Mouse (Mus musculus): Measurements from ENCODE around the gene Cry2.

Cry2 gene

DNA sequence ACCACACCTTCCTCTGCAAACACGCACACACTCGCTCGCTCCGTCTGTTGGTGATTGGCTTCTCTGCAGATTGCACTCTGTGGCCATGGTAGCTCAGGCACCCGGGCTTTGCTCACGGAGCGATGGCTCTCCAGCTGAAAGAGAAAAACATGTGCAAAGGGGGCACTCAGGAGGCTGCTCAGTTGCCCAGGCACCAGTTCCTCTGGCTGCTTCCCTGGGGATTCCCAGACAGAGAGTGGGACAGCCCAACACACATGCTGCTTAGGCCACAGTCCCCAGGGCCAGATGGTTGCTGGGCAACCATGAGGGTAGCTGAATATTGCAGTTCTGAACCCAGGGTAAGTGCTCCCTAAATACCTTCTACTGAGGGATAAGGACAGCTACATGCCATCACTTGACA is 28.2 kb downstream of the Cry2 start:
- TF ChIP-seq GATA4 (IDR thresholded peaks at IDR 0.05; ENCODE audit: insufficient replicate concordance, low read length) = no peak

DNA sequence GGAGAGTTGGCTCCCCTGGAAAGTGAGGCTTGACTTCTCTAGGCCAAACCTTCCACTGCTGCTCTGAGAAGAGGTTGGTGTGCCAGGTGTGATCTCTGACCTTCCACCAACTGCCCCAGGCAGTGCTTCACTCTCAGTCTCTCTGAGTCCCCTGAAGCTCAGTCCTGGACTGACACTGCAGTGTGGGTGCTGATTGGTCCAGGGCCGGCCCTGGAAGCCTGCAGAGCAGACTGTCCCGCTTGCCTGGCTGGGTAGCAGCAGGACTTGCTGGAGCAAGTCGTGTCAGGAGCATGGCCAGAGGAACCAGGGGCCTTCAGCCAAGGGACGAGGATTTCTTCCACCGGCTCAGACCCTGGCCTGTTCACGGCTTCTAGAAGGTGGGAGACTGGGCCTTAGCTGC is 29.1 kb downstream of the Cry2 start:
- no peak for TF ChIP-seq GATA4 (IDR thresholded peaks at IDR 0.05; ENCODE audit: insufficient replicate concordance, low read length)

DNA sequence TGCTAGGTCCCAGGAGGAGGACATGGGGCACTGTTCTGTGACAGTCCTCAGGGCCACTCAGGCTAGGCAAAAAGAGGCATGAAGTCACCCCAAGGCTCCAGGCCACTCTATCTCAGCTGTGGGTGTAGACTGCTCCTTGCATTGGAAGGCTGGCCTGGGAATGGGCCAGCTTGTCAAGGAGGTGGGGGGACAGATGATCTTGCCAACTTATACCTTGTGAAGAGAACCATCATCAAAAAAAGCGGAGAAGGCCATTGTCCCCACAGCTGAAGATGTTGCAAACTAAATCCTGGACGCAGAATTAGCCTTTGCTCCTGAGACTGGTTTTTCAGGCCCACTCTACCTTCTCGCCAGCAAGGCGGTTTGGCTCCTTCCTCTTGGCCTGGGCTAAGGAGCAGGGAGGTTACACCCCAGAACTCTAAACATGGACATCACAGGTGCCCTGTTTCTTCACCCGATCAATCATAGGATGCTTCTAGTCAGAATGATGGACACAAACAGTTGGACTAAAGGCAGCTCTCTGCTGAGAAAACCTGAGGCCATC is 30.0 kb downstream of the Cry2 start:
- TF ChIP-seq GATA4 (IDR thresholded peaks at IDR 0.05; ENCODE audit: insufficient replicate concordance, low read length) = no peak

DNA sequence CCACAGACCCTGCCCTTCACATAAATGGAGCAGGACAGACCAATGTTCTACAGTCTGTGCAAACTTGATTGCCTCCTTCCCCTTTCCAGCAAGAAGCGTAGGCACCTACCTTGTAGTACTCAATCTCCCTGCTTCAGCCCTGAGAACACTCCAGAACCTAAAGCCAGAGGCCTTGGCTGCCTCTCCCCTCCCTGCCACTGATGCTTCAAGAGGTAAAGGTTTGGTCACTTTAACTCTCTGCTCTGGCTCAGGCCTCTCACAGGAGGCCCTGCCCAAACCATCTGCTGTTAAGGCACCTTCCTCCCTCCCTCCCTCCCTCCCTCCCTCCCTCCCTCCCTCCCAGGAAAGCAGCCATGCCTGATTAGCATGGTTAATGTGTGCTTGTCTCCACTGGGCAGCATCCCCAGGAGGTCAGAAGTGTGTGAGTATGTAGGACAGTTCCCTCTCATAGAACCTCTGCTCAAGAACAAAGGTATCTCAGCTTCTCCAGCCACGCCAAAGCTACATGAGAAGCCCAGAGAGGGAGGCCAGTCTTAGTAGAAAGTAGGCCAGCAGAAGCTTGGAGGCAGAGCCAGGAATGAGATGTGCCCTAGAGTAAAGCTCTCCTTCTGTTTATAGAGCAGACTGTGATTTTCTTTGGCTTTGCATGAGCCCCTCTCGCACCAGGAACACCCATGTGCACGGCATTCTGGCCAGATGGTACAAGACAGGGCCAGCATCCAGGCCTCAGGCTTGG is 31.1 kb downstream of the Cry2 start:
- no peak for TF ChIP-seq GATA4 (IDR thresholded peaks at IDR 0.05; ENCODE audit: insufficient replicate concordance, low read length)

DNA sequence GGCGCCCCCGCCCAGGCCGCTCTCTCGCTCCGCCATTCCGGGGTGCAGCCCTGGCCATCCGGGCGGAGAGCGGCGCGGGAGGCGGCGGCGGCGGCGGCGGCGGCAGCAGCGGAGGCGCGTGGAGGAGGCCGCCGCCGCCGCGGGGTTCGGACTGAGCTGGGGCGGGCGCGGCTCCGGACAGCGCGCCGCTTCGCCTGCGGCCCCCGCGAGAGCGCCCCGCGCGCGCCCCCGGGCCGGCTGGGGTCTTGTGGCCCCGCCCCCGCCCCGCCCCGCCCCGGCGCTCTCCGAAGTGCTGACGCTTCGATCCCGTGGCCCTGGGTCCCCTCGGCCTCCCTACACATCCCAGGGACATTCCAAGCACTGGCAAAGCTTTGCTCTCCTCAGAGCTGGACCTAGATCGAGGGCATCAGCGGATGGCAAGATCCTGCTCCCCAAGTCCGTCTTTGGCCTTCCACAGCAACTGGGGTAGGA is 32.7 kb downstream of the Cry2 start, which contains the start of gene Mapk8ip1:
TSS of gene Mapk8ip1 (minus strand) at position 173 of the 471 bp plus-strand sequence.
- no peak for TF ChIP-seq GATA4 (IDR thresholded peaks at IDR 0.05; ENCODE audit: insufficient replicate concordance, low read length)

DNA sequence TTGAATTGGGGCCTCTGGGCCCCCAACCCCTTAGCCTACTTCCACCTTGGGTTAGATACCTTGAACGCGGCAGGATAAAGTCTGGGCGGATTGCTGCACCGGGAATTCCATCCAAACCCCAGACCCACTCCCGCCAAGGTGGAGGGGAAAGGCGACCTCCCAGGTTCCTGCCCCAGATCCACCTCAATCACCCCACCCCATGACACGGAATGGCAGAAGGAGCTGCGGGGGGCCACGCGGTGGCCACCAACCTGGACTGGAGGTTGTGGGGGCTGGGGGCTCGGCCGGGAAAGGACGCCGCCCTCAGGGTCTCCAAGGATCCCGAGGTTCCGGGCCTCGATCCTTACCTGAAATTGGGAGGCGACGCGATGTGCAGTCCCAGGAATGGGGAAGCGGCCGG is 33.2 kb downstream of the Cry2 start:
- TF ChIP-seq GATA4 (IDR thresholded peaks at IDR 0.05; ENCODE audit: insufficient replicate concordance, low read length) = no peak

DNA sequence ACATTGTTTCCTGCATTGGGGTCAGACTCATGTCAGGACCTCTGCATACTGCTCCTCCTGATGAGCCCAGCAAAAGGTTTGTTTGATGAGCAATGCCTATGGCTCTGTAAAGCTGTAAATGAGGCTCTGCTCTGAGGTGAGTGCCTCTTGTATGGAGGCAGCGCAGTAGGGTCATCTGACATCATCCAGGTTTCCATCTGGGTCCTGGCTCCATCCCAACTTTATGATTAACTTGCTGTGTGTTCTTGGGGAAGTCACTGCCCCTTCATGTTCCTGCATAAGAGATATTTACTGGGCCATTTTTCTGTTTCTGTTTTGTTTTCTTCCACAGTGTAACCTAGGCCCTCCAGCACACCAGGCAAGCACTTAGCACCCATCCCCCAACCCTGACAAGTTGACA is 36.4 kb downstream of the Cry2 start:
- no peak for TF ChIP-seq GATA4 (IDR thresholded peaks at IDR 0.05; ENCODE audit: insufficient replicate concordance, low read length)

DNA sequence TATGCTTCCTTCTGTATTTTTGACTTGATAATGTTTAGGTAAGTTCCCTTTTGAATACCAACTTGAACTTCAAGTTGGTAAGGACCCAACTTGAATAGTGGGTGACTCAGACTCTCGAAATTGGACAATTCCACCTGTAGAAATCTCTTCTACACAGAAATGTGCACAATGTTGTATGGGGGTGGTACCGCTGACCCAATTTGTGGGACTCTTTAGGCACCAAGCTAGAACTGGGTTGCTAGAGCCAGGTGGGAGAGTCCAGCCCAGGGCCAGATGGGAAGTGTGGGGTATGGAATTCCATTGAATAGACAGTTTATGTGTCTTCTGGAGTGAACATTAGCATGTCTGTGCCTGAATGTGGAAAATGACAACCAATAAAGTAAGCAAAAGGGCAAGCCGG is 38.3 kb downstream of the Cry2 start:
- TF ChIP-seq GATA4 (IDR thresholded peaks at IDR 0.05; ENCODE audit: insufficient replicate concordance, low read length) = no peak

DNA sequence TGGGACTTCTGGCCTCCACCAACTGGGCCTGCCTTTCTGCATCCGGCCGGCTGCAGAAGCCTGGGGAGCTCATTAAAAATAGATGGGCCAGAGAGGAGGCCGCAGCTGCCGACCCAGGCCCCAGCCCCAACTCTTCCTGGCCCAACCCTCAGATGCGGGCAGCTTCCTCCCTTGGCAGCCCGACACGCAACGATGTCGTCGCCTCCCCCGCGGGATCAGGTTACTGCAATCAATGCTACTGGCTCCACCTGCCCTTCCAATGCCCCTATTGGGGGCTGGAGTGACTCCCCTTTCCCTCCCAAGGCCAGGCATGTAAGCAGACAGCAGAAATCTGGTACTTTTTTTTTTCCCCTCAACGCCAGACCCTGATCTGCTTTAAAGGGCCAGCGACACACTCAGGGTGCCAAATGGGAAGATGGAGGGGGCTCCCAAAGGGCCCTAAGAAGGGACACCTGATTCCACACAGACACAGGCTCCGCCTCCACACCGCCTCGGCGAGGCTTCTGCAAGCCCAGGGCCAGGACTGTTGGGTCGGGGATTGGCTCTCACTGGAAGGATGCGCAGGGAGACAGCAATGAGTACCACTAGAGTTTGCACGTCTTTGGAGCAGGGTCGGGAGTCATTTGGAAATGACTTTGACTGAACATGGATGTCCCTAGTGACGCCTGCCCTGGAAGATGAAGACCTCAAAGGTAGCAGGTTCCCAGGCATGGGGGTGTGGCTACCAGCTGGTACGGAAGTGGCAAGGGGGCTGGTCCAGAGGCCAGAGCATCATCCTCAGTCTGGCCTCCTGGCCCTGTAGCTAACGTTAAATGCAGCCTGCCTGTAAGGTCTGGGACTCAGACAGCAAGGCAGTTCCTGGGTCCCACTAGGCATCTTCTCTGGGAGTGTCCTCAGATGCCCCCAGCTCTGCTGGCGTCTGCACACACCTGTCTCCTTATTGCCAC is 41.3 kb downstream of the Cry2 start:
- TF ChIP-seq GATA4 (IDR thresholded peaks at IDR 0.05; ENCODE audit: insufficient replicate concordance, low read length) = no peak

DNA sequence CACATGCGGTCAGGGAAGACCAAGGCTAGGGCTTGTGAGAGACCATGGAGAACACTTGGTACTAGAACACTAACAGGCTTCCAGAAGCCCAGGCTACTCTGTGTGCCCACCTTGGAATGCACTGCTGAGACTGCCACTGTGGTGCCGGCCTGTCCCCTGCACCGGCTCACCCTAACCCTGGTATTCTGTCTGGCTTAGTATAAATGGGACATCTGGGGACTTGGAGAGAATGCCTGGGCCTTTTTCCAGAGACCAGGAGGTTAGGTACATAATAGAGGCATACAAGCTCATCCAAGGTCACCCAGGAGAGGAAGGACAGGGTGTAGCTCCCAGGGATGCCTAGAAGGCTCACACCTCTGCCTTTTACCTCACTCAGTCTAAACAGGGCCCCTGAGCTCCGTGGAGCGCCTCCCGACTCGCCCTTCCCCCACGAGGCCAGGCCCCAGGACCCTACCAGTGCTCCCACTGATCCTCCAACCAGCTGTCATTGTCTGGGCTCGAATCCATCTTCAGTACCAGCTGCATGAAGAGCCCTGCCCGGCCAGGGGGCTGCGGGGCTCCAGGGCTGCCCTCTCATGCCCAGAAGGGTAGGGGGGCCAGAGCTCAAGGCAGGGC is 42.0 kb downstream of the Cry2 start:
- TF ChIP-seq GATA4 (IDR thresholded peaks at IDR 0.05; ENCODE audit: insufficient replicate concordance, low read length) = no peak

DNA sequence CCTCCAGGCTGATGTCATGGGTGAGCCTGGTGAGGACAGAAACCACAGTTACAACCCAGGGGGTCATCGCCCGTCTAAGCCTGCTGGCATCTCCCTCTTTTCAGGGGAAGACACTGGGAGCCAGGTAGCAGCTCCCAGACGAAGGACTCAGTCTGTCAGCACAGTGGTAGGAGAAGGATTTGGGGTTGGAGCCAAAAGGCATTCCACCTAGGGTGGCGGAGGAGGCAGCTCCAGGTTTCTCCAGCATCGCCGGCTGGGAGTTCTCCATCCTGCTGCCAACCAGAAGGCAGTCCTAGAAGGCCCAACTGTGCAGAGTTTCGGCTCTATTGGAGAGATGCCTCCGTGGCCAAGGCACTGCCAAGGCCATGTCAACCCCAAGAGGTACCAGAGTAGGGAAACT is 42.7 kb downstream of the Cry2 start:
- TF ChIP-seq GATA4 (IDR thresholded peaks at IDR 0.05; ENCODE audit: insufficient replicate concordance, low read length) = no peak

DNA sequence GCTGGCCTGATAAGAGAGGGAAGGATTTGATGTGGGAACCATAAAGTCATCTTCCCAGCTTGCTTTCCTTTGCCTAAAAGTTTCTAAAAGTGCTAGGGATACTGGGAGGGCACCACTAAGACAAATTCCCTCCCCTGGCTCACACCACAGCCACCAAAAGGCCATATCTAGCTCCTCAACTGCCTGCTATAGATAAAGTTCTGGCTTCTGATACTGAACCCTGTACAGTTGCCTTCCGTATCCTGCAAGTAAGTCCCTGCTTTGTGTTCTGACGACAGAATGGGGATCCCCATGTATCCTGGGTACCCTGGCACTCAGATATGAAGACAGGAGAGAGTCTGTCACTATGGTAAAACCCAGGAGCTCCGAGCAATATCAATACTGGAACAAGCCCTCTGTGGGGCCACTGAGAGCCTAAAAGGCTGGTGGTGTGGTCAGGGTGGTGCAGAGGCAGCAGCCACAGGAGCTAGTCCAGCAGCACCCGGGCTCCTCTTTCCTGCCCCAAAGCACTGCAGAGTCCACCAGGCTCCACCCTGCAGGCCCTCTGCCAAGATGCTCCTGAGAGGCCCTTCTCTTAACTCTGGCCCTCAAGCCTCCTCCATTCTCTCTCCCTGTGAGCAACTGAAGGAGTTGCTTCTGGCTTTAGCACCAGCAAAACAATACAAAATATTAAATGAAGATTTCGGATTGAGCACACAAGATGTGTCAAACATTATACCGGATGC is 43.5 kb downstream of the Cry2 start:
- TF ChIP-seq GATA4 (IDR thresholded peaks at IDR 0.05; ENCODE audit: insufficient replicate concordance, low read length) = no peak

DNA sequence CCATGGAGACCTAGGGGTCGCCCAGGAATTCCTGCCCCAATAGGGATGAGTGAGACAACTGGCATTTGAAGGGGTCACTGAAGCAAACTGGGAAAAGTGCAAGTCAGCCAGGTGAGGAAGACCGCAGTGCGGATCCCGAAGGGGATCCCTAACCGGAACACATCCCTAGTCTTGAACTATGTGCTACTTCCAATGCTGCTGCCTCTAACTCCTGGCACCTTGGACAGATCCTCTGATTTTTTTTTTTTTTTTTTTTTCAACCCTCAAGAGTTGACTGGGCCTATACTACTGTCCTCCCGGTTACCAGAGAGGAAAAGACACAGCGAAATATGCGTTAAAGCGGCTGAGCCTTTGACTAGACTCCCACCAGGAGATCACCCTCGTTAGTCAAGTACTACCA is 44.2 kb downstream of the Cry2 start:
- no peak for TF ChIP-seq GATA4 (IDR thresholded peaks at IDR 0.05; ENCODE audit: insufficient replicate concordance, low read length)

DNA sequence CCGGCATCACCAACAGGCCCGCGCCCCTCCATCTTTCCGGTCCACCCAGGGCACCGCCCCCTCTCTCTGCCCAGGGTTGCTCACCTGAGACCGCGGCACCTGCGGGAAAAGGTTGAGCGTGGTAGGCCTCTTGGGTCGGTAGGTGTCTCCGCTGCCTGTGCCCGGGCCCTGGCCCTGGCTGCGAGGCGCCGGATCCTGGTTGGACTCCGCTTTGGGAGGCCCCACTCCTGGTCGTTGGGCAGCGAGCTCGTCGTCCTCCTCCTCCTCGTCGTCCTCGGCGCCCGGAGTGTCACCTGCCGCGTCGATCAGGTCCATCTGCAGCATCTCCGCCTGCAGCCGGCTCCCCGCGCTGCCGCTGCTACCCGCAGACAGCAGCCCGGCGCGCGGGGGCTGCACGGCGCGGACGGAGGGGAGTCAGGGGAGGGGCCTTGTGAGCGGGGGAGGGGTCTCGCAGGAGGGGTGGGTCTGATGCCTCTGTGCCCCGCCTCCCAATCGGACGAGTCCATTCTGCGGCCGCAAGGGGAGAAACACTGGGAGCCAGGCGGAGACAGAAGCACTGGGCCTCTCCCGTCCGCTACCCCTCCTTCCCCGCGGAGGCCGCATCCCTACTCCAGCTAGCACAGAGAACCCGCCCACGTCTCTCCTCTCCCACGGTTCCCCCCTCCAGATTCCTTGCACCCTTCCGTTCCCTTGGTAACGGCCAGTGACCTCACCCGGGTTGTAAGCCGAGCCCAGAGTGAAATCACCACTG is 44.8 kb downstream of the Cry2 start:
- TF ChIP-seq GATA4 (IDR thresholded peaks at IDR 0.05; ENCODE audit: insufficient replicate concordance, low read length) = no peak

All from liver, adult (tissue).